Mouse (Mus musculus): ENCODE results near the gene D16Ertd472e. TPM values are rescaled to one million over a fixed set of nuclear protein-coding genes. Genes with fewer than 3 reads are reported as not detected.
A peak's percentile ranks its signal among the peaks of the same experiment; 100 is the strongest.

The D16Ertd472e gene
- 23.8 and 30.1 TPM in 2 replicates for polyA plus RNA-seq (2014; fragmentation: Nextera tagmentation; extraction: Ambion mirVana)

- WGBS: 0% methylated on average over 68 of the region's 70 CpGs
- H3K4me1 ChIP-seq (ENCODE audit: control insufficient read depth, insufficient read depth, low read length): peaks cover 9% of the 10 kb centered on the region; the same call in 1 of the 2 replicates
- H3K4me2 ChIP-seq (ENCODE audit: low read depth, severe bottlenecking): peak within 1 kb of the TSS; percentile 56
- peak; percentile 98 for ATAC-seq (ENCODE audit: insufficient number of reproducible peaks, low FRiP score, low TSS enrichment, low read depth)
- peak within 1 kb of the TSS; percentile 79 for H3K4me3 ChIP-seq (ENCODE audit: low read depth, low read length)
- no peaks in the 10 kb centered on the region for H3K27me3 ChIP-seq (ENCODE audit: control insufficient read depth, insufficient read depth, low read length)
- no peaks in the 10 kb centered on the region; the same call in 1 of the 2 replicates for H3K36me3 ChIP-seq (ENCODE audit: control insufficient read depth, insufficient read depth, low read length)
- H3K9me3 ChIP-seq (ENCODE audit: control insufficient read depth, low read length): no peaks in the 10 kb centered on the region
- peak; percentile 89 for DNase-seq (ENCODE audit: low spot score)
- H3K27ac ChIP-seq (replicated peaks; ENCODE audit: low read depth, low read length): peak within 1 kb of the TSS; percentile 84
- H3K9ac ChIP-seq (ENCODE audit: low read length): peak within 1 kb of the TSS; percentile 95
These were observed at the start of gene D16Ertd472e for GRCm38 (mm10) chr16:78576478-78577084. D16Ertd472e (minus strand) TSS chr16:78576708.

GRCm38 (mm10) chr16:78622755-78623154 lies 46.2 kb upstream of the D16Ertd472e start:
- no peaks in the 10 kb centered on the region for H3K36me3 ChIP-seq (ENCODE audit: control insufficient read depth, insufficient read depth, low read length)
- H3K4me2 ChIP-seq (ENCODE audit: low read depth, severe bottlenecking): no peak overlapping the region
- WGBS: 63% methylated on average over 5 of the region's 5 CpGs
- no peaks in the 10 kb centered on the region for H3K4me1 ChIP-seq (ENCODE audit: control insufficient read depth, insufficient read depth, low read length)
- no peak overlapping the region for H3K9ac ChIP-seq (ENCODE audit: low read length)
- ATAC-seq (ENCODE audit: insufficient number of reproducible peaks, low FRiP score, low TSS enrichment, low read depth) (no peak), DNase-seq (ENCODE audit: low spot score) (no peak)
- no peak overlapping the region for H3K4me3 ChIP-seq (ENCODE audit: low read depth, low read length)
- no peaks in the 10 kb centered on the region for H3K9me3 ChIP-seq (ENCODE audit: control insufficient read depth, low read length)
- no peaks in the 10 kb centered on the region for H3K27me3 ChIP-seq (ENCODE audit: control insufficient read depth, insufficient read depth, low read length)
- H3K27ac ChIP-seq (replicated peaks; ENCODE audit: low read depth, low read length): no peak overlapping the region

- no peaks in the 10 kb centered on the region for H3K27me3 ChIP-seq (ENCODE audit: control insufficient read depth, insufficient read depth, low read length)
- H3K9ac ChIP-seq (ENCODE audit: low read length): no peak overlapping the region
- H3K4me1 ChIP-seq (ENCODE audit: control insufficient read depth, insufficient read depth, low read length): no peaks in the 10 kb centered on the region
- no peak overlapping the region for H3K4me3 ChIP-seq (ENCODE audit: low read depth, low read length)
- H3K27ac ChIP-seq (replicated peaks; ENCODE audit: low read depth, low read length): no peak overlapping the region
- H3K9me3 ChIP-seq (ENCODE audit: control insufficient read depth, low read length): no peaks in the 10 kb centered on the region
- WGBS: 82% methylated on average over 5 of the region's 5 CpGs
- no peak for DNase-seq (ENCODE audit: low spot score)
- no peak for ATAC-seq (ENCODE audit: insufficient number of reproducible peaks, low FRiP score, low TSS enrichment, low read depth)
- H3K4me2 ChIP-seq (ENCODE audit: low read depth, severe bottlenecking): no peak overlapping the region
- no peaks in the 10 kb centered on the region for H3K36me3 ChIP-seq (ENCODE audit: control insufficient read depth, insufficient read depth, low read length)
These were observed 42.9 kb upstream of the D16Ertd472e start for GRCm38 (mm10) chr16:78619386-78619785.

- peak; percentile 44; the same call in 1 of the 2 replicates for ATAC-seq (ENCODE audit: insufficient number of reproducible peaks, low FRiP score, low TSS enrichment, low read depth)
- no peak overlapping the region for H3K27ac ChIP-seq (replicated peaks; ENCODE audit: low read depth, low read length)
- no peaks in the 10 kb centered on the region for H3K9me3 ChIP-seq (ENCODE audit: control insufficient read depth, low read length)
These were observed 41.4 kb upstream of the D16Ertd472e start for GRCm38 (mm10) chr16:78617757-78618532.

GRCm38 (mm10) chr16:78606202-78606601 lies 29.7 kb upstream of the D16Ertd472e start:
- H3K27me3 ChIP-seq (ENCODE audit: control insufficient read depth, insufficient read depth, low read length): no peaks in the 10 kb centered on the region
- no peaks in the 10 kb centered on the region for H3K9me3 ChIP-seq (ENCODE audit: control insufficient read depth, low read length)
- H3K27ac ChIP-seq (replicated peaks; ENCODE audit: low read depth, low read length): no peak overlapping the region
- ATAC-seq (ENCODE audit: insufficient number of reproducible peaks, low FRiP score, low TSS enrichment, low read depth) (peak; percentile 51; the same call in 1 of the 2 replicates), DNase-seq (ENCODE audit: low spot score) (no peak)
- no peak overlapping the region for H3K9ac ChIP-seq (ENCODE audit: low read length)
- H3K4me2 ChIP-seq (ENCODE audit: low read depth, severe bottlenecking): no peak overlapping the region
- 29% methylated on average over 4 of the region's 4 CpGs for WGBS
- no peaks in the 10 kb centered on the region for H3K36me3 ChIP-seq (ENCODE audit: control insufficient read depth, insufficient read depth, low read length)
- H3K4me3 ChIP-seq (ENCODE audit: low read depth, low read length): no peak overlapping the region
- H3K4me1 ChIP-seq (ENCODE audit: control insufficient read depth, insufficient read depth, low read length): no peaks in the 10 kb centered on the region

More at GRCm38 (mm10) chr16:78617757-78618532, 41.4 kb upstream of the D16Ertd472e start:
- Histone ChIP-seq H3K4me3 (ENCODE audit: low read depth, low read length) (no peak overlapping the region), H3K27me3 (ENCODE audit: control insufficient read depth, insufficient read depth, low read length) (no peaks in the 10 kb centered on the region), H3K4me1 (ENCODE audit: control insufficient read depth, insufficient read depth, low read length) (no peaks in the 10 kb centered on the region), H3K4me2 (ENCODE audit: low read depth, severe bottlenecking) (no peak overlapping the region), H3K36me3 (ENCODE audit: control insufficient read depth, insufficient read depth, low read length) (no peaks in the 10 kb centered on the region), H3K9ac (ENCODE audit: low read length) (no peak overlapping the region)
- 94% methylated on average over 11 of the region's 11 CpGs for WGBS
- no peak for DNase-seq (ENCODE audit: low spot score)

GRCm38 (mm10) chr16:78598919-78599318 lies 22.4 kb upstream of the D16Ertd472e start:
- Histone ChIP-seq H3K4me1 (ENCODE audit: control insufficient read depth, insufficient read depth, low read length) (no peaks in the 10 kb centered on the region), H3K27me3 (ENCODE audit: control insufficient read depth, insufficient read depth, low read length) (no peaks in the 10 kb centered on the region), H3K9me3 (ENCODE audit: control insufficient read depth, low read length) (no peaks in the 10 kb centered on the region), H3K9ac (ENCODE audit: low read length) (no peak overlapping the region), H3K4me3 (ENCODE audit: low read depth, low read length) (no peak overlapping the region), H3K27ac (replicated peaks; ENCODE audit: low read depth, low read length) (no peak overlapping the region), H3K36me3 (ENCODE audit: control insufficient read depth, insufficient read depth, low read length) (no peaks in the 10 kb centered on the region), H3K4me2 (ENCODE audit: low read depth, severe bottlenecking) (no peak overlapping the region)
- no peak for DNase-seq (ENCODE audit: low spot score)
- ATAC-seq (ENCODE audit: insufficient number of reproducible peaks, low FRiP score, low TSS enrichment, low read depth): no peak
- 81% methylated on average over 1 of the region's 1 CpGs for WGBS

- Histone ChIP-seq H3K9me3 (ENCODE audit: control insufficient read depth, low read length) (no peaks in the 10 kb centered on the region), H3K27me3 (ENCODE audit: control insufficient read depth, insufficient read depth, low read length) (no peaks in the 10 kb centered on the region), H3K9ac (ENCODE audit: low read length) (no peak overlapping the region), H3K4me1 (ENCODE audit: control insufficient read depth, insufficient read depth, low read length) (no peaks in the 10 kb centered on the region), H3K27ac (replicated peaks; ENCODE audit: low read depth, low read length) (no peak overlapping the region), H3K4me2 (ENCODE audit: low read depth, severe bottlenecking) (no peak overlapping the region), H3K4me3 (ENCODE audit: low read depth, low read length) (no peak overlapping the region), H3K36me3 (ENCODE audit: control insufficient read depth, insufficient read depth, low read length) (no peaks in the 10 kb centered on the region)
- ATAC-seq (ENCODE audit: insufficient number of reproducible peaks, low FRiP score, low TSS enrichment, low read depth): no peak
- 62% methylated on average over 2 of the region's 2 CpGs for WGBS
- no peak for DNase-seq (ENCODE audit: low spot score)
These were observed 19.9 kb upstream of the D16Ertd472e start for GRCm38 (mm10) chr16:78596381-78596780.

- H3K36me3 ChIP-seq (ENCODE audit: control insufficient read depth, insufficient read depth, low read length): no peaks in the 10 kb centered on the region
- ATAC-seq (ENCODE audit: insufficient number of reproducible peaks, low FRiP score, low TSS enrichment, low read depth) (no peak), DNase-seq (ENCODE audit: low spot score) (no peak)
- no peak overlapping the region for H3K27ac ChIP-seq (replicated peaks; ENCODE audit: low read depth, low read length)
- H3K4me3 ChIP-seq (ENCODE audit: low read depth, low read length): no peak overlapping the region
- H3K9me3 ChIP-seq (ENCODE audit: control insufficient read depth, low read length): no peaks in the 10 kb centered on the region
- H3K4me1 ChIP-seq (ENCODE audit: control insufficient read depth, insufficient read depth, low read length): no peaks in the 10 kb centered on the region
- no peak overlapping the region for H3K9ac ChIP-seq (ENCODE audit: low read length)
- 95% methylated on average over 7 of the region's 7 CpGs for WGBS
- H3K4me2 ChIP-seq (ENCODE audit: low read depth, severe bottlenecking): no peak overlapping the region
- no peaks in the 10 kb centered on the region for H3K27me3 ChIP-seq (ENCODE audit: control insufficient read depth, insufficient read depth, low read length)
These were observed 19.3 kb upstream of the D16Ertd472e start for GRCm38 (mm10) chr16:78595821-78596220.

Measured in limb, embryonic 11.5 days (tissue).